Mouse (Mus musculus): ENCODE measurements around the gene Nat8f4. TPM values are rescaled to one million over a fixed set of nuclear protein-coding genes. Genes with fewer than 3 reads are reported as not detected.

Nat8f4 gene
- total RNA-seq, 1 experiment from 2014 or later, result 2.5 TPM

DNA sequence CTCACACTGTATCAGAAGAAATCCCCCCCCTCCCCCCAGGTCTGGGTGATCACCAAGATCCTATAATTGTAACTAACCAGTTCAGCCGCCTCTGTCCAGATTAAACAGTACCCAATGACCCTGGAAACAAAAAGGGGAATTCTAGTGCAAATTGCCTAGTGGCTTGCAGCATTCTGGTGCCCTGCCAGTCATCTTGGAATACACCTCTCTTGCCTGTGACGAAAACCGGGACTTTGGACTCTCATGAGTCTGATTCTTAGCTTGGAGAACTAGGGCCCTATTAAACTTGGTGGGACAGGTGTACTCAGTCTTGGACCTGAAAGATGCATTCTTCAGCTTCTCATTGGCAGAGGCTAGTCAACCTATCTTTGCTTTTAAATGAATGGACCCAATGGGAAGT is 51.2 kb downstream of the Nat8f4 start:
- ATAC-seq (replicated peaks; ENCODE audit: insufficient number of reproducible peaks, low FRiP score, low TSS enrichment, poor library complexity, severe bottlenecking), result no peak

DNA sequence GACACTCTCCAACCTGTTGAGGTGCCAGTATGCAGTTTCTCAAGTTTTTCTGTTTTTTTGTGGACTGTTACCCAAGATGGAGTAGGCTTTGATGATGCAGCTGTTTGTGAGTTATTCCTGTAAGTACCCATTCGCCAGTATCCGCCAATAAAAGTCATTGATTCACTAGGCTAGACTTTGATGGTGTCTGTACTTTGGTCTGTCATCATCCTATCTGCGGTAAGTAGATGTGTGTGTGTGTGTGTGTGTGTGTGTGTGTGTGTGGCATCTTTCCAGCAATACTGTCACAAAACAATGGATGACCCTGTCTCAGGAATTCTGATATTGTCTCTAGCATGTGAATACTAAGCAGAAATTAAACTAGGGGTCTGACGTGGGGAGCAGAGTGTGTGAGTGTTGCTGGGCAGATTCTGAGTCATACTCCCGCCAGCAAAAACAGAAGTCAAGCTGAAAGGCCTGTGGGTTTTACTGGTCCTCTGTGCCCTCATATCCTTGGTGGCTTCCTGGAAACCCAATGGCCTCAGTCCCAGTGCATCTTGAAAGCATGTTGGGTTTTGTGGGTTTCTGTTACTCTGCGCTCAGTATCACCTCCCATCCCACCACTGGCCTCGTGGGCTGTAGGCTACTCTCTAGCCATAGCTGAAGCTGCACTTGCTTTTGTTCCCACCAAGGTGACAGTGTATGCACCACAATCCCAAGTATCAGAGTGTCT is 53.5 kb downstream of the Nat8f4 start:
- no peak for ATAC-seq (replicated peaks; ENCODE audit: insufficient number of reproducible peaks, low FRiP score, low TSS enrichment, poor library complexity, severe bottlenecking)

GRCm38 (mm10) chr6:85849240-85849639 is 55.4 kb downstream of the Nat8f4 start:
- no peak for ATAC-seq (replicated peaks; ENCODE audit: insufficient number of reproducible peaks, low FRiP score, low TSS enrichment, poor library complexity, severe bottlenecking)

Other genes starting within 250 kb of the Nat8f4 start
- not detected in 3 replicates for gene Nat8f7, start 191.7 kb downstream of the Nat8f4 start, total RNA-seq (2017)
- not detected in 3 replicates for gene Nat8f3, start 139.1 kb downstream of the Nat8f4 start, total RNA-seq (2017)
- gene Nat8f6, start 83.9 kb downstream of the Nat8f4 start, total RNA-seq (2017), result not detected in 3 replicates
- not detected in 3 replicates for gene Nat8f5, start 83.9 kb downstream of the Nat8f4 start, total RNA-seq (2017)
- gene Nat8, start 72.8 kb downstream of the Nat8f4 start, total RNA-seq (2017), result not detected in 3 replicates
- gene Nat8f2, start 35.7 kb downstream of the Nat8f4 start, total RNA-seq (2017), result not detected in 3 replicates
- gene Tprkb, start 7.0 kb upstream of the Nat8f4 start, total RNA-seq (2017), result 14.0 to 25.4 TPM (median 23.2 TPM) in 3 replicates
- 2.8 to 8.0 TPM (median 3.5 TPM) in 3 replicates for gene Nat8f1, start 10.8 kb upstream of the Nat8f4 start, total RNA-seq (2017)
- 75.8 to 124 TPM (median 81.0 TPM) in 3 replicates for gene Dusp11, start 56.8 kb upstream of the Nat8f4 start, total RNA-seq (2017)
- not detected in 3 replicates for gene Figla, start 111.3 kb upstream of the Nat8f4 start, total RNA-seq (2017)
- gene Add2, start 123.8 kb upstream of the Nat8f4 start, total RNA-seq (2017), result 0.11 to 0.29 TPM in 2 of 3 replicates, not detected in the other